Mouse (Mus musculus): ENCODE results near the gene Ipcef1. TPM values are rescaled to one million over a fixed set of nuclear protein-coding genes. Genes with fewer than 3 reads are reported as not detected.

The Ipcef1 gene
- polyA plus RNA-seq, 1 experiment = 2.7 TPM

GRCm38 (mm10) chr10:7057546-7057945, 5.3 kb upstream of the Ipcef1 start:
- Histone ChIP-seq H3K4me3 (ENCODE audit: insufficient read depth, low read depth, low read length) (no peak overlapping the region), H3K27ac (ENCODE audit: insufficient read depth, low read depth, low read length) (no peak overlapping the region), H3K27me3 (replicated peaks; ENCODE audit: control insufficient read depth, insufficient read depth, low read length) (no peaks in the 10 kb centered on the region), H3K36me3 (ENCODE audit: control insufficient read depth, insufficient read depth, low read length) (no peaks in the 10 kb centered on the region), H3K4me1 (ENCODE audit: control insufficient read depth, insufficient read depth, low read length) (peaks cover 7% of the 10 kb centered on the region; the same call in 1 of the 2 replicates)
- TF ChIP-seq POLR2A (IDR thresholded peaks at IDR 0.05; ENCODE audit: low read depth, low read length) (no peak), CTCF (conservative IDR thresholded peaks at IDR 0.05; ENCODE audit: insufficient read depth, insufficient read length, low read depth, low read length) (no peak)
- no peak for DNase-seq
- WGBS = 88% methylated on average over 1 of the region's 1 CpGs

- H3K27ac ChIP-seq (ENCODE audit: insufficient read depth, low read depth, low read length) = peak overlapping the region; percentile 99
- H3K4me3 ChIP-seq (ENCODE audit: insufficient read depth, low read depth, low read length) = peak overlapping the region; percentile 57
- WGBS = 53% methylated on average over 6 of the region's 6 CpGs
- peaks cover 7% of the 10 kb centered on the region; the same call in 1 of the 2 replicates for H3K4me1 ChIP-seq (ENCODE audit: control insufficient read depth, insufficient read depth, low read length)
- no peaks in the 10 kb centered on the region for H3K27me3 ChIP-seq (replicated peaks; ENCODE audit: control insufficient read depth, insufficient read depth, low read length)
- DNase-seq = peak; percentile 79
- no peak for TF ChIP-seq CTCF (conservative IDR thresholded peaks at IDR 0.05; ENCODE audit: insufficient read depth, insufficient read length, low read depth, low read length)
- no peak for TF ChIP-seq POLR2A (IDR thresholded peaks at IDR 0.05; ENCODE audit: low read depth, low read length)
- no peaks in the 10 kb centered on the region for H3K36me3 ChIP-seq (ENCODE audit: control insufficient read depth, insufficient read depth, low read length)
Observed at GRCm38 (mm10) chr10:7054560-7055205, 2.4 kb upstream of the Ipcef1 start.

- no peak for DNase-seq
- no peaks in the 10 kb centered on the region for H3K27me3 ChIP-seq (replicated peaks; ENCODE audit: control insufficient read depth, insufficient read depth, low read length)
- no peaks in the 10 kb centered on the region for H3K36me3 ChIP-seq (ENCODE audit: control insufficient read depth, insufficient read depth, low read length)
- no peak overlapping the region for H3K4me3 ChIP-seq (ENCODE audit: insufficient read depth, low read depth, low read length)
- H3K4me1 ChIP-seq (ENCODE audit: control insufficient read depth, insufficient read depth, low read length) = peaks cover 5% of the 10 kb centered on the region; the same call in 1 of the 2 replicates
- TF ChIP-seq POLR2A (IDR thresholded peaks at IDR 0.05; ENCODE audit: low read depth, low read length) (no peak), CTCF (conservative IDR thresholded peaks at IDR 0.05; ENCODE audit: insufficient read depth, insufficient read length, low read depth, low read length) (no peak)
- H3K27ac ChIP-seq (ENCODE audit: insufficient read depth, low read depth, low read length) = no peak overlapping the region
- 78% methylated on average over 3 of the region's 3 CpGs for WGBS
Observed at GRCm38 (mm10) chr10:7049901-7050300, 2.4 kb downstream of the Ipcef1 start.

GRCm38 (mm10) chr10:7047919-7048291, 4.4 kb downstream of the Ipcef1 start:
- 49% methylated on average over 2 of the region's 2 CpGs for WGBS
- no peaks in the 10 kb centered on the region for H3K4me1 ChIP-seq (ENCODE audit: control insufficient read depth, insufficient read depth, low read length)
- H3K4me3 ChIP-seq (ENCODE audit: insufficient read depth, low read depth, low read length) = no peak overlapping the region
- H3K27me3 ChIP-seq (replicated peaks; ENCODE audit: control insufficient read depth, insufficient read depth, low read length) = no peaks in the 10 kb centered on the region
- TF ChIP-seq POLR2A (IDR thresholded peaks at IDR 0.05; ENCODE audit: low read depth, low read length) (no peak), CTCF (conservative IDR thresholded peaks at IDR 0.05; ENCODE audit: insufficient read depth, insufficient read length, low read depth, low read length) (no peak)
- no peaks in the 10 kb centered on the region for H3K36me3 ChIP-seq (ENCODE audit: control insufficient read depth, insufficient read depth, low read length)
- H3K27ac ChIP-seq (ENCODE audit: insufficient read depth, low read depth, low read length) = no peak overlapping the region
- no peak for DNase-seq

GRCm38 (mm10) chr10:7047288-7047918, 4.9 kb downstream of the Ipcef1 start:
- Histone ChIP-seq H3K4me1 (ENCODE audit: control insufficient read depth, insufficient read depth, low read length) (no peaks in the 10 kb centered on the region), H3K36me3 (ENCODE audit: control insufficient read depth, insufficient read depth, low read length) (no peaks in the 10 kb centered on the region), H3K27ac (ENCODE audit: insufficient read depth, low read depth, low read length) (0 out of 2 replicates have a peak overlapping the region, but pooled peaks have one; percentile 16), H3K4me3 (ENCODE audit: insufficient read depth, low read depth, low read length) (no peak overlapping the region), H3K27me3 (replicated peaks; ENCODE audit: control insufficient read depth, insufficient read depth, low read length) (no peaks in the 10 kb centered on the region)
- DNase-seq = peak; percentile 67
- WGBS = 21% methylated on average over 10 of the region's 10 CpGs
- TF ChIP-seq POLR2A (IDR thresholded peaks at IDR 0.05; ENCODE audit: low read depth, low read length) = no peak
- no peak for TF ChIP-seq CTCF (conservative IDR thresholded peaks at IDR 0.05; ENCODE audit: insufficient read depth, insufficient read length, low read depth, low read length)

- DNase-seq = no peak
- H3K4me1 ChIP-seq (ENCODE audit: control insufficient read depth, insufficient read depth, low read length) = no peaks in the 10 kb centered on the region
- no peak overlapping the region for H3K27ac ChIP-seq (ENCODE audit: insufficient read depth, low read depth, low read length)
- 71% methylated on average over 5 of the region's 5 CpGs for WGBS
- TF ChIP-seq CTCF (conservative IDR thresholded peaks at IDR 0.05; ENCODE audit: insufficient read depth, insufficient read length, low read depth, low read length) (no peak), POLR2A (IDR thresholded peaks at IDR 0.05; ENCODE audit: low read depth, low read length) (no peak)
- H3K36me3 ChIP-seq (ENCODE audit: control insufficient read depth, insufficient read depth, low read length) = no peaks in the 10 kb centered on the region
- no peak overlapping the region for H3K4me3 ChIP-seq (ENCODE audit: insufficient read depth, low read depth, low read length)
- H3K27me3 ChIP-seq (replicated peaks; ENCODE audit: control insufficient read depth, insufficient read depth, low read length) = no peaks in the 10 kb centered on the region
Observed at GRCm38 (mm10) chr10:7043896-7044295, 8.4 kb downstream of the Ipcef1 start.

GRCm38 (mm10) chr10:7041032-7041431, 11.2 kb downstream of the Ipcef1 start:
- DNase-seq = no peak
- TF ChIP-seq POLR2A (IDR thresholded peaks at IDR 0.05; ENCODE audit: low read depth, low read length) (no peak), CTCF (conservative IDR thresholded peaks at IDR 0.05; ENCODE audit: insufficient read depth, insufficient read length, low read depth, low read length) (no peak)
- Histone ChIP-seq H3K36me3 (ENCODE audit: control insufficient read depth, insufficient read depth, low read length) (no peaks in the 10 kb centered on the region), H3K4me1 (ENCODE audit: control insufficient read depth, insufficient read depth, low read length) (no peaks in the 10 kb centered on the region; the same call in 1 of the 2 replicates), H3K4me3 (ENCODE audit: insufficient read depth, low read depth, low read length) (no peak overlapping the region), H3K27ac (ENCODE audit: insufficient read depth, low read depth, low read length) (no peak overlapping the region), H3K27me3 (replicated peaks; ENCODE audit: control insufficient read depth, insufficient read depth, low read length) (no peaks in the 10 kb centered on the region)
